Mouse (Mus musculus): Measurements from ENCODE around the gene Vmn2r100.

Vmn2r100 gene

DNA sequence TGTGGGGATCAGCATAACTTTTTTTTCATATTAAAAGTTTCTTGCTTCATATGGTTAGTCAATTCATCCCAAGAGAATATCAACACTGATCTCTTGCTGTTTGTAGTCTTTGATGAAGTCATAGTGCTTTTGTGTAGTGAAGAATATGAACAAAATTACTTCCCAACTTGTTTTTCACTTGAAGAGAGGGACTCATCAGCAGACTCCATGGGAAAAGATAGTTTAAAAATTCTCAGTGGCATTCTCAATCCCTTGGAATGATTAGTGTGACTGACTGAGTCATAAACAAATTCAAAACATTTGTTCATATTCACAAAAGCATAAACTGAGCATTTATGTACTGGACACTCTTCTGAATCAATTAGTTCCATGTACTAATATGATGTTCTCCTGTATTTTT, at the start of gene Vmn2r100:
Vmn2r100 (plus strand) TSS at position 301 of the 400 bp plus-strand sequence.
- TF ChIP-seq GATA4 (IDR thresholded peaks at IDR 0.05; ENCODE audit: insufficient replicate concordance, low read length), result no peak

GRCm38 (mm10) chr17:19482866-19483265, 21.7 kb upstream of the Vmn2r100 start:
- TF ChIP-seq GATA4 (IDR thresholded peaks at IDR 0.05; ENCODE audit: insufficient replicate concordance, low read length), result no peak

DNA sequence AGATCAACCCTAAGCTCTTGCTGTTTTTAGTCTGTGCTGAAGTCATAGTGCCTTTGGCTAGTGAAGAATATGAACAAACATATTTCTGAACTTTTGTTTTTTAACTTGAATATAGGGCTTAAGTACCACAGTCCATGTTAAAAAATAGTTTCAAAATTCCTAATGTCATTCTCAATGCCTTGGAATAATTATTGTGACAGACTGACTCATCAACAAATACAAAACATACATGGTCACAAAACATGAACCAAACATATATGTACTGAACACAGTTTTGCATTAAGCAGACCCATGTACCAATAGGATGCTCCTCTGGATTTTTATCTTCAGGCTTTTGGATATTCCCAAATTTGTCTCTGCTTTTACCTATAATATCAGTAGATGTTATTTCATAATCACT, 72.4 kb downstream of the Vmn2r100 start, which contains the start of gene Vmn2r101:
Vmn2r101 (plus strand) TSS at position 301 of the 400 bp plus-strand sequence.
- TF ChIP-seq GATA4 (IDR thresholded peaks at IDR 0.05; ENCODE audit: insufficient replicate concordance, low read length), result no peak
